Mouse (Mus musculus) midbrain, embryonic 11.5 days (tissue): ENCODE data around the gene Spc24. TPM values are rescaled to one million over a fixed set of nuclear protein-coding genes. Genes with fewer than 3 reads are reported as not detected.
"Not testable (repeated sequence)": the region's sequence is repeated elsewhere in the genome, so short reads cannot be mapped to it uniquely, and the experiment has no call there.

Experiments used
- ATAC-seq: fragments of 200-750 bp; cut with Nextera tagmentation; 2 replicates; pipeline ENCODE4 v1.8.0; 2017; ENCODE audit warnings: moderate TSS enrichment, moderate library complexity; ENCODE audit not compliant: low FRiP score
- DNase-seq: peaks from one replicate; pipeline ENCODE4 v3.0.0; 2015; ENCODE audit warnings: low spot score; ENCODE audit errors: missing footprints
- H3K27ac ChIP-seq: fragments of 300-500 bp; sonication (generic); 2 replicates; pipeline ENCODE4 v1.5.1; 2014; ENCODE audit warnings: low read depth, low read length
- H3K27me3 ChIP-seq: fragments of 300-500 bp; sonication (generic); 2 replicates; pipeline ENCODE4 v1.6.1; 2014; ENCODE audit warnings: mild to moderate bottlenecking, low read length, moderate library complexity, mixed read lengths; ENCODE audit not compliant: control insufficient read depth, insufficient read depth
- H3K36me3 ChIP-seq: fragments of 300-500 bp; sonication (generic); 2 replicates; pipeline ENCODE4 v1.6.1; 2014; ENCODE audit warnings: mild to moderate bottlenecking, low read length, moderate library complexity, mixed read lengths; ENCODE audit not compliant: control insufficient read depth, insufficient read depth
- H3K4me1 ChIP-seq: fragments of 300-500 bp; sonication (generic); 2 replicates; pipeline ENCODE4 v1.6.1; 2014; ENCODE audit warnings: low read length; ENCODE audit not compliant: control insufficient read depth, insufficient read depth
- H3K4me2 ChIP-seq: fragments of 300-500 bp; sonication (generic); 2 replicates; pipeline ENCODE4 v1.6.1; 2014; ENCODE audit warnings: mild to moderate bottlenecking, moderate library complexity
- H3K4me3 ChIP-seq: fragments of 300-500 bp; sonication (generic); 2 replicates; pipeline ENCODE4 v1.5.1; 2014; ENCODE audit warnings: low read depth, low read length
- H3K9ac ChIP-seq: fragments of 300-500 bp; sonication (generic); 2 replicates; pipeline ENCODE4 v1.6.1; 2014; ENCODE audit warnings: low read length
- H3K9me3 ChIP-seq: fragments of 300-500 bp; sonication (generic); 2 replicates; pipeline ENCODE4 v1.6.1; 2016; ENCODE audit warnings: low read length; ENCODE audit not compliant: control insufficient read depth
- WGBS: fragments of 180-500 bp; shearing (Covaris S2); extraction: QIAGEN DNeasy Blood & Tissue Kit; methylation state at CpG from one replicate; pipeline ENCODE4 v1.1.7; 2014; 5-methylcytosine and 5-hydroxymethylcytosine counted together
- polyA plus RNA-seq: library from polyadenylated mRNA; unstranded; fragments of >200 nt; fragmentation: Nextera tagmentation; extraction: Ambion mirVana; gene quantifications from 2 replicates; pipeline ENCODE4 v1.2.1, GENCODE M21; 2014

The Spc24 gene
- polyA plus RNA-seq, 1 experiment from 2014 or later: 115 TPM

GRCm38 (mm10) chr9:21798345-21799009, 38.4 kb upstream of the Spc24 start, which contains the start of gene Kank2:
Kank2 (minus strand) TSS chr9:21798744.
- Histone ChIP-seq H3K4me2 (peak within 1 kb of the TSS; percentile 94), H3K36me3 (no peaks in the 10 kb centered on the region; the same call in 1 of the 2 replicates), H3K4me1 (peaks cover 7% of the 10 kb centered on the region; the same call in 1 of the 2 replicates), H3K27me3 (no peaks in the 10 kb centered on the region), H3K4me3 (peak within 1 kb of the TSS; percentile 72), H3K9me3 (no peaks in the 10 kb centered on the region), H3K27ac (peak within 1 kb of the TSS; percentile 61), H3K9ac (peak within 1 kb of the TSS; percentile 74)
- DNase-seq (peak; percentile 99), ATAC-seq (peak; percentile 88)
- WGBS: under 1% methylated on average over 52 of the region's 52 CpGs

- H3K27me3 ChIP-seq: no peaks in the 10 kb centered on the region
- peak overlapping the region; percentile 94 for H3K4me2 ChIP-seq
- no peaks in the 10 kb centered on the region for H3K9me3 ChIP-seq
- peak; percentile 96 for DNase-seq
- WGBS: 1% methylated on average over 22 of the region's 26 CpGs
- ATAC-seq: peak; percentile 66
- peak overlapping the region; percentile 72 for H3K4me3 ChIP-seq
- peak overlapping the region; percentile 61 for H3K27ac ChIP-seq
- no peaks in the 10 kb centered on the region; the same call in 1 of the 2 replicates for H3K36me3 ChIP-seq
- peak overlapping the region; percentile 74 for H3K9ac ChIP-seq
- peaks cover 7% of the 10 kb centered on the region; the same call in 1 of the 2 replicates for H3K4me1 ChIP-seq
Observed at GRCm38 (mm10) chr9:21797921-21798344, 37.8 kb upstream of the Spc24 start.

- Histone ChIP-seq H3K27ac (no peak overlapping the region), H3K27me3 (no peaks in the 10 kb centered on the region), H3K4me2 (no peak overlapping the region; the same call in 1 of the 2 replicates), H3K9ac (no peak overlapping the region), H3K36me3 (no peaks in the 10 kb centered on the region; the same call in 1 of the 2 replicates), H3K4me3 (no peak overlapping the region), H3K4me1 (peaks cover 7% of the 10 kb centered on the region; the same call in 1 of the 2 replicates), H3K9me3 (no peaks in the 10 kb centered on the region)
- ATAC-seq: no peak
- WGBS: 75% methylated on average over 3 of the region's 3 CpGs
- peak; percentile 80 for DNase-seq
Observed at GRCm38 (mm10) chr9:21796919-21797318, 36.8 kb upstream of the Spc24 start.

GRCm38 (mm10) chr9:21796259-21796658, 36.2 kb upstream of the Spc24 start:
- Histone ChIP-seq H3K27me3 (no peaks in the 10 kb centered on the region), H3K4me2 (no peak overlapping the region), H3K9me3 (no peaks in the 10 kb centered on the region), H3K27ac (no peak overlapping the region), H3K4me1 (peaks cover 7% of the 10 kb centered on the region; the same call in 1 of the 2 replicates), H3K4me3 (no peak overlapping the region), H3K9ac (0 out of 2 replicates have a peak overlapping the region, but pooled peaks have one; percentile 25), H3K36me3 (no peaks in the 10 kb centered on the region; the same call in 1 of the 2 replicates)
- peak; percentile 80 for DNase-seq
- no peak for ATAC-seq
- WGBS: 68% methylated on average over 3 of the region's 3 CpGs

GRCm38 (mm10) chr9:21795579-21795978, 35.5 kb upstream of the Spc24 start:
- Histone ChIP-seq H3K4me3 (no peak overlapping the region), H3K4me1 (peaks cover 7% of the 10 kb centered on the region; the same call in 1 of the 2 replicates), H3K27ac (no peak overlapping the region), H3K4me2 (no peak overlapping the region), H3K9ac (no peak overlapping the region), H3K36me3 (no peaks in the 10 kb centered on the region; the same call in 1 of the 2 replicates), H3K27me3 (no peaks in the 10 kb centered on the region), H3K9me3 (no peaks in the 10 kb centered on the region)
- DNase-seq: peak; percentile 79
- ATAC-seq: no peak
- 80% methylated on average over 5 of the region's 5 CpGs for WGBS

- peaks cover 7% of the 10 kb centered on the region; the same call in 1 of the 2 replicates for H3K4me1 ChIP-seq
- H3K4me2 ChIP-seq: no peak overlapping the region
- no peaks in the 10 kb centered on the region for H3K27me3 ChIP-seq
- H3K4me3 ChIP-seq: no peak overlapping the region
- no peak overlapping the region for H3K9ac ChIP-seq
- DNase-seq (no peak), ATAC-seq (no peak)
- WGBS: 95% methylated on average over 25 of the region's 25 CpGs
- H3K27ac ChIP-seq: no peak overlapping the region
- no peaks in the 10 kb centered on the region for H3K9me3 ChIP-seq
- no peaks in the 10 kb centered on the region; the same call in 1 of the 2 replicates for H3K36me3 ChIP-seq
Observed at GRCm38 (mm10) chr9:21794925-21795324, 34.8 kb upstream of the Spc24 start.

GRCm38 (mm10) chr9:21794344-21794834, 34.3 kb upstream of the Spc24 start:
- Histone ChIP-seq H3K36me3 (no peaks in the 10 kb centered on the region; the same call in 1 of the 2 replicates), H3K4me1 (peaks cover 7% of the 10 kb centered on the region; the same call in 1 of the 2 replicates), H3K27me3 (no peaks in the 10 kb centered on the region), H3K9me3 (no peaks in the 10 kb centered on the region), H3K4me3 (no peak overlapping the region), H3K4me2 (no peak overlapping the region), H3K27ac (no peak overlapping the region), H3K9ac (no peak overlapping the region)
- ATAC-seq (no peak), DNase-seq (peak; percentile 64)
- 94% methylated on average over 18 of the region's 18 CpGs for WGBS

GRCm38 (mm10) chr9:21793507-21793906, 33.4 kb upstream of the Spc24 start:
- not testable (repeated sequence) for H3K9ac ChIP-seq, H3K4me2 ChIP-seq, H3K4me1 ChIP-seq, H3K4me3 ChIP-seq, H3K27ac ChIP-seq, ATAC-seq, H3K36me3 ChIP-seq, H3K27me3 ChIP-seq, H3K9me3 ChIP-seq, DNase-seq
- 93% methylated on average over 6 of the region's 6 CpGs for WGBS

- no peak overlapping the region for H3K27ac ChIP-seq
- ATAC-seq: no peak
- DNase-seq: peak; percentile 56
- H3K9ac ChIP-seq: no peak overlapping the region
- peaks cover 4% of the 10 kb centered on the region; the same call in 1 of the 2 replicates for H3K4me1 ChIP-seq
- no peak overlapping the region for H3K4me2 ChIP-seq
- H3K4me3 ChIP-seq: no peak overlapping the region
- 88% methylated on average over 8 of the region's 8 CpGs for whole genome bisulfite sequencing
- H3K36me3 ChIP-seq: no peaks in the 10 kb centered on the region; the same call in 1 of the 2 replicates
- H3K27me3 ChIP-seq: no peaks in the 10 kb centered on the region
- H3K9me3 ChIP-seq: no peaks in the 10 kb centered on the region
Observed at GRCm38 (mm10) chr9:21792644-21793043, 32.5 kb upstream of the Spc24 start.
